Mouse (Mus musculus): ENCODE measurements at regions not wholly inside any gene's neighbourhood (a gene's known extent, or its start where the extent isn't known, plus 50 kb on each side); places are given as distances from the start of the nearest gene placed in this dataset.
A peak's percentile ranks its signal among the peaks of the same experiment; 100 is the strongest.

DNA sequence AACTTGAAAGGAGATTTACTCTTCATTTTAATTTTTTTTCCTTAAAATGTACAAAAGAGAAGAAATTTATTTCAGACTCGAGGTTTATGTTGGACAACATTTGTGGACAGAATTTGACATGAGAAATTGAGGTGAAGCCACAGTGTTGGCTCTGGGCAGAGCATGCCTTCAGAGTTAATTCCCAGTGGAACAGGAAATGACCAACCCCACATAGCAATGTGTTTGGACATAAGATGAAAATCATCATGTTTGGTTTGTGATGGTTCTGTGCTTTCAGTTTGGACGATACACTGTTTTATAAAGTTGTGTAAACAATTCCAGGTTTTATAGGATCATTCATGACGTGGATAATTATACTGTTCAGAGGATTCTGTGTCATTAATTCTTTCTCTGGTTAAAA lies 271.9 kb upstream of the Mettl25 start:
- WGBS, result 23% methylated on average over 3 of the region's 3 CpGs
- no peak for ATAC-seq (ENCODE audit: low read depth)

DNA sequence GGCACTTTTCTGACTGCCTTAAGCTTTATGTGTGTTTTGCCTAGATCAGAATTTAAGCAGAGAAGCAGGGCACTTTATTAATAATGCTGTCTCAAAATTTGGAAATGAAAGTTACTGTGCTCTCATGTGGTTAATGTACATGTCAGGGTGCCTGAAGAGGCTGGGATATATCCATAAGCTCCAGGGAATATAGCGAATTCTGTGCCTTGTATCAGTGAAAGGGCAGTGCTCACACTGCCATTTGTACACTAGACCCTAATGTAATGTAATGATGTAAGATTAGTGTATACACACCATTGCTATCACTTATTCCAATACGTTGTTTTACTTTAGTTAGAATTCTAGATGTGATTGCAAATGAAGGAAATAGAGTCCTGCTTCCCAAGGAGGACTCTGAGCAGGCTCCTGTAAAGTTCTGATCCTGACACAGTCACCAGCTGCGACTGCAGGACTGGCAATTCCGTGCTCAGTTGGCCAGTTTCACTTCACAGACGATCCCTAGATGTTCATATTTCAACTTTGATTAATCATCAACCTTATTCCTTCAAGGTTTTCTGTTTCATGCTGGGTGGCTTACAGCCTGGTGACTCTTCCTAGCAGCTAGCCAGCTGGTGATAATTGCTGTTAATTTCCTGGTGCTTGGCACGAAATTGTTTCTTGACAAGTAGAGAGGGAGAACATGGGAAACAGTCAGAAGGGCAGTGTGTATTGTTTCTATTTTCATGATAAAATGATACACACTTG lies 273.7 kb upstream of the Mettl25 start:
- no peak for ATAC-seq (ENCODE audit: low read depth)
- WGBS, result 41% methylated on average over 6 of the region's 6 CpGs
- no peaks in the 10 kb centered on the region for H3K9me3 ChIP-seq (ENCODE audit: control insufficient read depth, low read length)

More for the DNA sequence above, 271.9 kb upstream of the Mettl25 start:
- no peaks in the 10 kb centered on the region for H3K36me3 ChIP-seq (ENCODE audit: control insufficient read depth, insufficient read depth, low read length)
- H3K4me2 ChIP-seq (ENCODE audit: low read depth, low read length), result no peak overlapping the region
- no peak overlapping the region for H3K9ac ChIP-seq (ENCODE audit: low read length)
- no peaks in the 10 kb centered on the region for H3K27me3 ChIP-seq (ENCODE audit: control insufficient read depth, insufficient read depth, low read depth, low read length)
- H3K4me1 ChIP-seq (replicated peaks; ENCODE audit: control insufficient read depth, insufficient read depth, low read length), result no peaks in the 10 kb centered on the region
- no peak overlapping the region for H3K4me3 ChIP-seq (ENCODE audit: low read length)
- H3K9me3 ChIP-seq (ENCODE audit: control insufficient read depth, low read length), result no peaks in the 10 kb centered on the region
- no peak overlapping the region for H3K27ac ChIP-seq (ENCODE audit: low read length)

DNA sequence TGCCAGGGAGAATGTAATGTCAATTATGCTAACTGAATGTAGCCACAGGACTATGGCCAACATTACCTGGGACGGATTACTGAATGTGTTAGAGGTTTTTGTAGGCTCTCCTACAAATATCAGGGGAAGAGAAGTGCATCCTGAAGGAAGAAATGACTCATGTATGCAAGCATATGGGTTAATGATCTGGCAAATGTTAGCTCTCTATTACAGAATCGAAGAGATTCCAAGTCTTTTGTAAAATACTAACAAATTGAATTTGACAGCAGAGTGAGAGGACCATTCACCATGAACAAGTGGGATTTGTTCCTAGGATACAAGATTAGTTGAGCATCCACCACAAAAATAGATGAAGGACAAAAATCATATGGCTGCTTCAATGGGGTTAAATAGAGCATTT lies 280.6 kb upstream of the Mettl25 start:
- no peak overlapping the region for H3K27ac ChIP-seq (ENCODE audit: low read length)
- WGBS, result 78% methylated on average over 2 of the region's 2 CpGs
- H3K4me1 ChIP-seq (replicated peaks; ENCODE audit: control insufficient read depth, insufficient read depth, low read length), result no peaks in the 10 kb centered on the region
- no peaks in the 10 kb centered on the region for H3K9me3 ChIP-seq (ENCODE audit: control insufficient read depth, low read length)
- no peak overlapping the region for H3K9ac ChIP-seq (ENCODE audit: low read length)
- H3K4me2 ChIP-seq (ENCODE audit: low read depth, low read length), result no peak overlapping the region
- H3K4me3 ChIP-seq (ENCODE audit: low read length), result no peak overlapping the region
- ATAC-seq (ENCODE audit: low read depth), result no peak
- no peaks in the 10 kb centered on the region for H3K27me3 ChIP-seq (ENCODE audit: control insufficient read depth, insufficient read depth, low read depth, low read length)
- H3K36me3 ChIP-seq (ENCODE audit: control insufficient read depth, insufficient read depth, low read length), result no peaks in the 10 kb centered on the region

More for the DNA sequence above, 273.7 kb upstream of the Mettl25 start:
- Histone ChIP-seq H3K4me3 (ENCODE audit: low read length) (no peak overlapping the region), H3K4me1 (replicated peaks; ENCODE audit: control insufficient read depth, insufficient read depth, low read length) (no peaks in the 10 kb centered on the region), H3K4me2 (ENCODE audit: low read depth, low read length) (no peak overlapping the region), H3K27me3 (ENCODE audit: control insufficient read depth, insufficient read depth, low read depth, low read length) (no peaks in the 10 kb centered on the region), H3K36me3 (ENCODE audit: control insufficient read depth, insufficient read depth, low read length) (no peaks in the 10 kb centered on the region), H3K9ac (ENCODE audit: low read length) (no peak overlapping the region), H3K27ac (ENCODE audit: low read length) (no peak overlapping the region)

DNA sequence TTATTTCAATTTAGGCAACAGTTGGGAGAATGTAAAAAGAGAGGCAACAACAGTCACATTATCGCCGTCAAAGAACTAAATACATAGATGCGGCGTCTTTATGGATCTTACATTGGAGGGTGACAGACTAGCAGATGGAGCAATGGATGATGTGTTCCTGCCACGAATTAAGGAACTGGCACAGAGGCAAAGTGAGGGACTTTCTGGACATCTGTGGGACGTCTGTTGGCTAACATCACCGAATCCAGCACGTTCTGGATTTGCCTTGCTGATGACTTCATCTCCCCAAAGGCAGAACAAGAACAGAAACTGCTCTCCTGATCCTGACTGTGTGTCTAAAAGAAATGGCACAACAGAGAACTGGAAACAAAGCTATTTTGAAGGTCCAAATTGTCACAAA lies 281.8 kb upstream of the Mettl25 start:
- 76% methylated on average over 8 of the region's 8 CpGs for WGBS
- ATAC-seq (ENCODE audit: low read depth), result no peak
- H3K27ac ChIP-seq (ENCODE audit: low read length), result no peak overlapping the region

DNA sequence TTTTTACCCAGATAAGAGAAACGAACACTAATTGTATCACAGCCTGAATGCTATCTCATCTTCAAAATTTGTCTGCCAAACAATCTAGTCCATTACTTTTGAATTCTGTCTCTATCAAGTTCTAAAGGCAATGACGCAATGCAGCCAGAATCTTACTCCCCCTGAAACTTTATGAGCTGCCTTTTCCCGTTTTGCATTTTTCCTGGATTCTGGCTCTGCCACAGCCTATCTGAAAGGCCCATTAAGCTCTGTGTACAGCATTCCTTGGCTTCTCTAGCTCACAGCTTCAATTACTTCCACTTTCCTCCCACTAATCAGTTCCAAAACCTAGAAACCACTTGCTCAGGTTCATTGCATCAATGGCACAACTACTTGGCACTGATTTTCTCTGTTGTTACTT lies 298.0 kb upstream of the Ppfia2 start:
- ATAC-seq (ENCODE audit: low read depth), result no peak
- H3K36me3 ChIP-seq (ENCODE audit: control insufficient read depth, insufficient read depth, low read length), result no peaks in the 10 kb centered on the region
- no peaks in the 10 kb centered on the region for H3K27me3 ChIP-seq (ENCODE audit: control insufficient read depth, insufficient read depth, low read depth, low read length)

More for the DNA sequence above, 281.8 kb upstream of the Mettl25 start:
- Histone ChIP-seq H3K4me3 (ENCODE audit: low read length) (no peak overlapping the region), H3K4me1 (replicated peaks; ENCODE audit: control insufficient read depth, insufficient read depth, low read length) (no peaks in the 10 kb centered on the region), H3K9me3 (ENCODE audit: control insufficient read depth, low read length) (no peaks in the 10 kb centered on the region), H3K36me3 (ENCODE audit: control insufficient read depth, insufficient read depth, low read length) (no peaks in the 10 kb centered on the region), H3K4me2 (ENCODE audit: low read depth, low read length) (no peak overlapping the region), H3K27me3 (ENCODE audit: control insufficient read depth, insufficient read depth, low read depth, low read length) (no peaks in the 10 kb centered on the region), H3K9ac (ENCODE audit: low read length) (no peak overlapping the region)

DNA sequence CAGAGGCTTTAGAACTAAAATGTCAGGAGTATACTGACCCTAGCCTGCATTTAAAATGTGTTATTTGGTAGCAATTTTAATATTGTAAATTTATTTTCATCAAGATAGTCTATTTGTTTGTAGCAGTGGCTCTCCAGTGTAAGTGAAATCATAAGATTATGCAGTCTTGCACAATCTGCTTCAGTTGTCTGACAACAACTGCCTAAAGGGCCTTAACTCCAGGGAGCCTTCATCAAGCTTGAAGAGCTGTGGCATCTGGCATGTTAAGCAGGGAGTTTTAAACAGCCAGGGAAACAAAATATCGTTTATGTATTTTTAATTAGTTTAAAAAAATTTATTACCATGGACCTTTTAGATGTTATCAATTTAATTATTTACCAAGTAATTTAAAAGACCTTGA lies 295.7 kb upstream of the Ppfia2 start:
- H3K4me3 ChIP-seq (ENCODE audit: low read length), result no peak overlapping the region
- H3K36me3 ChIP-seq (ENCODE audit: control insufficient read depth, insufficient read depth, low read length), result no peaks in the 10 kb centered on the region
- no peak for ATAC-seq (ENCODE audit: low read depth)
- no peaks in the 10 kb centered on the region for H3K4me1 ChIP-seq (replicated peaks; ENCODE audit: control insufficient read depth, insufficient read depth, low read length)
- 40% methylated on average over 1 of the region's 1 CpGs for WGBS
- no peak overlapping the region for H3K9ac ChIP-seq (ENCODE audit: low read length)
- H3K27ac ChIP-seq (ENCODE audit: low read length), result no peak overlapping the region
- no peak overlapping the region for H3K4me2 ChIP-seq (ENCODE audit: low read depth, low read length)
- H3K9me3 ChIP-seq (ENCODE audit: control insufficient read depth, low read length), result no peaks in the 10 kb centered on the region
- H3K27me3 ChIP-seq (ENCODE audit: control insufficient read depth, insufficient read depth, low read depth, low read length), result no peaks in the 10 kb centered on the region

More for the DNA sequence above, 298.0 kb upstream of the Ppfia2 start:
- 49% methylated on average over 3 of the region's 3 CpGs for WGBS
- H3K4me3 ChIP-seq (ENCODE audit: low read length), result no peak overlapping the region
- no peaks in the 10 kb centered on the region for H3K4me1 ChIP-seq (replicated peaks; ENCODE audit: control insufficient read depth, insufficient read depth, low read length)
- H3K9me3 ChIP-seq (ENCODE audit: control insufficient read depth, low read length), result no peaks in the 10 kb centered on the region
- H3K4me2 ChIP-seq (ENCODE audit: low read depth, low read length), result no peak overlapping the region
- H3K9ac ChIP-seq (ENCODE audit: low read length), result no peak overlapping the region
- H3K27ac ChIP-seq (ENCODE audit: low read length), result no peak overlapping the region

DNA sequence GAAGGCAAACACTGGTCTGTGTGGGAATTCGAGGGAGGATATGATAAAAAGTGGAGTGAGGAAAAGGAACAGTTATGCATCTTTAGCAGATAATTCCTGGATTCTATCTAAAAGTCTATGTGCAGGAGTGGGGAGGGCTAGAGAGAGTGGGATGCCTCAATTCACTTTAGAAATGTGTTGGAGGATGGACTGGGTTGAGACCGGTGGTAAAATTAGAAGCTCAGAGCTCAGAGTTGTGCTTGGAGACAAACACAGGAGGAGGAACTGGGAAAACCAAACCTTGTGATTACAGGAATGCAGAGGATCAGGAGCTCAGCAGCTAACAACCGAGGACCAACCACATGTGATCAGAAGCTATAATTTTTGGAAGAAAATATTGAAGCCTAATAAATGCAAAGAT lies 290.5 kb upstream of the Ppfia2 start:
- Histone ChIP-seq H3K9me3 (ENCODE audit: control insufficient read depth, low read length) (no peaks in the 10 kb centered on the region), H3K4me2 (ENCODE audit: low read depth, low read length) (no peak overlapping the region), H3K27ac (ENCODE audit: low read length) (no peak overlapping the region), H3K27me3 (ENCODE audit: control insufficient read depth, insufficient read depth, low read depth, low read length) (no peaks in the 10 kb centered on the region), H3K4me3 (ENCODE audit: low read length) (no peak overlapping the region), H3K4me1 (replicated peaks; ENCODE audit: control insufficient read depth, insufficient read depth, low read length) (no peaks in the 10 kb centered on the region), H3K9ac (ENCODE audit: low read length) (no peak overlapping the region), H3K36me3 (ENCODE audit: control insufficient read depth, insufficient read depth, low read length) (no peaks in the 10 kb centered on the region)
- 78% methylated on average over 3 of the region's 3 CpGs for WGBS
- no peak for ATAC-seq (ENCODE audit: low read depth)

DNA sequence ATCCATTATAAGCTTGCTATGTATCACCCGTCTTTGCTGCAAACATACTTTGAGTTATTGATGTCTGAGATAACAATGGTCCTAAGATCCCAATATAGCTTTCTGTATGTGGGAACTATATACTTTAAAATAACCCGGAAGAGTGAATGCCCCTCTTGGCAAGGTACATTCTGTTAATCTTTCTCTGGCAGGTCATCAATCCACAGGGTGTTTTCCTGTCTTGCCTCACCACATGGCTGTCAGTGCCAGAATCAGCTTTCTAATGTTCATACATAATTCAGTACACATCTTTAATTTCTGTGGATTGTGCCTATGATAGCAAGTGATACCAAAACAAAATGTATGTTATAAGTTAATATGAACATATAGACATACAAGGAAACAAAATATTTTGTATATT lies 267.6 kb upstream of the Ppfia2 start:
- H3K4me1 ChIP-seq (replicated peaks; ENCODE audit: control insufficient read depth, insufficient read depth, low read length), result no peaks in the 10 kb centered on the region
- H3K4me2 ChIP-seq (ENCODE audit: low read depth, low read length), result no peak overlapping the region
- H3K9me3 ChIP-seq (ENCODE audit: control insufficient read depth, low read length), result no peaks in the 10 kb centered on the region
- WGBS, result 42% methylated on average over 2 of the region's 2 CpGs
- ATAC-seq (ENCODE audit: low read depth), result no peak
- no peaks in the 10 kb centered on the region for H3K36me3 ChIP-seq (ENCODE audit: control insufficient read depth, insufficient read depth, low read length)
- H3K4me3 ChIP-seq (ENCODE audit: low read length), result no peak overlapping the region
- H3K27me3 ChIP-seq (ENCODE audit: control insufficient read depth, insufficient read depth, low read depth, low read length), result no peaks in the 10 kb centered on the region
- H3K27ac ChIP-seq (ENCODE audit: low read length), result no peak overlapping the region
- H3K9ac ChIP-seq (ENCODE audit: low read length), result no peak overlapping the region

DNA sequence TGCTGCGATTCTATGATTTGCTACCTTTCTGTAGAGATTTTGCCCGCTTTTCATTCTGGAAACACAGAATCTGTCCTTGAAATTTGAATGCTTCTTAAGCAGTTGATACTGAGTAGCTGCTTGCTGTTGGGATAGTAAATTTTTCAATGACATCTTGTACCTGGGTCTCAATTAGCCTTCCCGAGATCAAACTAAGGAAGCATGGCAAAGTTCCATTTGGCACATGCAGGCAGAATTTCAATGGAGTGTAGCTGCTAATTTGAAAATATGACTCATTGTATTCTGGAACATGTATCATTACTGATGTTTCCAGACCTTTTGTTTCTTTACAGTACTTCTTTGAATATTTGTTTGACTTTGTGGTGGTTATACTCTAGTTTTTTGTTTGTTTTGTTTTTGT lies 245.9 kb upstream of the Ppfia2 start:
- Histone ChIP-seq H3K9me3 (ENCODE audit: control insufficient read depth, low read length) (no peaks in the 10 kb centered on the region), H3K9ac (ENCODE audit: low read length) (no peak overlapping the region), H3K4me2 (ENCODE audit: low read depth, low read length) (no peak overlapping the region), H3K4me3 (ENCODE audit: low read length) (no peak overlapping the region), H3K36me3 (ENCODE audit: control insufficient read depth, insufficient read depth, low read length) (no peaks in the 10 kb centered on the region), H3K27ac (ENCODE audit: low read length) (no peak overlapping the region), H3K4me1 (replicated peaks; ENCODE audit: control insufficient read depth, insufficient read depth, low read length) (no peaks in the 10 kb centered on the region), H3K27me3 (ENCODE audit: control insufficient read depth, insufficient read depth, low read depth, low read length) (no peaks in the 10 kb centered on the region)
- 83% methylated on average over 3 of the region's 3 CpGs for WGBS
- ATAC-seq (ENCODE audit: low read depth), result no peak

DNA sequence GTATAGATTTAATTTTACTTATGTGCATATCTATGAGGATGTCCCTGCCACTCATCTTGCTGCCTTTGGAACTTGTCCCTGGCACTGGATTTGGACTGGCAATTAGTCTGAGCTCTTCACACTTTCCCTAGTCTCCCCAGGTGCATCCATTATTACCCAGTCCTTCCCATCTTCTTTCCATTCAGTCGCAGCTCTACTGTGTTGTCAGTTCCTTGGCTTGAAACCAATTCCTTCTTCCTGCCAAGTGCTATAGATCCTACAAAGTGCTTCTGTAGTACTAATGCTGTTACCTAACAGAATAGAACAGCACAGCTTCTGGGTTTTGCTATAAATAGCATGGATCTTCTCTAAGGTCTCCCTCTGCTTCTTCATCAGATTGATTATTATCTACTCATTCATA lies 228.0 kb upstream of the Ppfia2 start:
- peak; percentile 89 for ATAC-seq (ENCODE audit: low read depth)
- Histone ChIP-seq H3K9ac (ENCODE audit: low read length) (no peak overlapping the region), H3K4me3 (ENCODE audit: low read length) (no peak overlapping the region), H3K27me3 (ENCODE audit: control insufficient read depth, insufficient read depth, low read depth, low read length) (no peaks in the 10 kb centered on the region), H3K4me1 (replicated peaks; ENCODE audit: control insufficient read depth, insufficient read depth, low read length) (no peaks in the 10 kb centered on the region), H3K36me3 (ENCODE audit: control insufficient read depth, insufficient read depth, low read length) (no peaks in the 10 kb centered on the region), H3K27ac (ENCODE audit: low read length) (no peak overlapping the region), H3K4me2 (ENCODE audit: low read depth, low read length) (no peak overlapping the region), H3K9me3 (ENCODE audit: control insufficient read depth, low read length) (no peaks in the 10 kb centered on the region)
- 33% methylated on average over 1 of the region's 1 CpGs for WGBS

Data from lung, embryonic 16.5 days (tissue).